In genomic region chr17:34589206-34589605, GRCm38 (mm10) we compare ENCODE assay signal across 8 mouse cellular contexts. TPM values are rescaled to one million over a fixed set of nuclear protein-coding genes. Genes with fewer than 3 reads are reported as not detected.
DNase-seq lines count a peak whose midpoint lies in the region; ATAC-seq and TF ChIP-seq lines count a peak whose summit lies in the region.

No protein-coding gene starts in this region.

- TF ChIP-seq EP300 in liver, postnatal 0 days (IDR thresholded peaks at IDR 0.05; ENCODE audit: low read depth): no peak

- no peak for ATAC-seq in lung, embryonic 16.5 days (ENCODE audit: low read depth)
- no peak for ATAC-seq in embryonic facial prominence, embryonic 12.5 days (ENCODE audit: insufficient number of reproducible peaks, insufficient read depth, low FRiP score, low TSS enrichment)
- no peak for ATAC-seq in liver, postnatal 0 days

- peak overlapping the region; percentile 50 for H3K9ac ChIP-seq in lung, embryonic 16.5 days (ENCODE audit: low read length)
- H3K9ac ChIP-seq in embryonic facial prominence, embryonic 12.5 days: no peak overlapping the region
- peak overlapping the region; percentile 88; the same call in 1 of the 2 replicates for H3K9ac ChIP-seq in liver, postnatal 0 days (replicated peaks)

- intact Hi-C loops in gastrocnemius, adult 2 months (cut with DNase I): no loop called here
- intact Hi-C loops in gastrocnemius, postnatal 14 days (cut with DNase I; ENCODE audit: low total_unique reads): no loop called here

- H3K27ac ChIP-seq in gastrocnemius, adult 2 months: peak overlapping the region; percentile 97
- H3K27ac ChIP-seq in lung, embryonic 16.5 days (ENCODE audit: low read length): peak overlapping the region; percentile 79
- H3K27ac ChIP-seq in embryonic facial prominence, embryonic 12.5 days: peak overlapping the region; percentile 52
- peak overlapping the region; percentile 84 for H3K27ac ChIP-seq in liver, postnatal 0 days (ENCODE audit: low read depth)

- DNase-seq in gastrocnemius, adult 2 months: peak; percentile 17
- DNase-seq in gastrocnemius, postnatal 14 days: no peak
- no peak for DNase-seq in lung, postnatal 10 days
- DNase-seq in liver, postnatal 0 days: no peak
- DNase-seq in adrenal gland, postnatal 14 days: no peak
- DNase-seq in gastrocnemius, adult 8-10 months (ENCODE audit: low spot score in 2 of 2): no peak

- peaks cover 2% of the 10 kb centered on the region; the same call in 1 of the 2 replicates for H3K36me3 ChIP-seq in lung, embryonic 16.5 days (ENCODE audit: control insufficient read depth, insufficient read depth, low read length)
- peaks cover 3% of the 10 kb centered on the region for H3K36me3 ChIP-seq in embryonic facial prominence, embryonic 12.5 days
- H3K36me3 ChIP-seq in liver, postnatal 0 days (replicated peaks; ENCODE audit: insufficient read depth, low read length): peaks cover 2% of the 10 kb centered on the region; the same call in 1 of the 2 replicates

- peak overlapping the region; percentile 53 for H3K4me2 ChIP-seq in lung, embryonic 16.5 days (ENCODE audit: low read depth, low read length)
- 0 out of 2 replicates have a peak overlapping the region, but pooled peaks have one; percentile 20 for H3K4me2 ChIP-seq in embryonic facial prominence, embryonic 12.5 days (replicated peaks)
- H3K4me2 ChIP-seq in liver, postnatal 0 days (ENCODE audit: low read depth, low read length): peak overlapping the region; percentile 99

- no peaks in the 10 kb centered on the region for H3K27me3 ChIP-seq in lung, embryonic 16.5 days (ENCODE audit: control insufficient read depth, insufficient read depth, low read depth, low read length)
- H3K27me3 ChIP-seq in embryonic facial prominence, embryonic 12.5 days: no peaks in the 10 kb centered on the region
- H3K27me3 ChIP-seq in liver, postnatal 0 days (ENCODE audit: insufficient read depth, low read length): no peaks in the 10 kb centered on the region

- H3K9me3 ChIP-seq in lung, embryonic 16.5 days (ENCODE audit: control insufficient read depth, low read length): no peaks in the 10 kb centered on the region
- H3K9me3 ChIP-seq in embryonic facial prominence, embryonic 12.5 days: no peaks in the 10 kb centered on the region
- no peaks in the 10 kb centered on the region for H3K9me3 ChIP-seq in liver, postnatal 0 days (ENCODE audit: low read length)

- TF ChIP-seq CTCF in gastrocnemius, adult 2 months (IDR thresholded peaks at IDR 0.05): no peak
- TF ChIP-seq CTCF in liver, postnatal 0 days (IDR thresholded peaks at IDR 0.05; ENCODE audit: low read depth): no peak

- H3K4me1 ChIP-seq in lung, embryonic 16.5 days (replicated peaks; ENCODE audit: control insufficient read depth, insufficient read depth, low read length): peaks cover 50% of the 10 kb centered on the region
- peaks cover 56% of the 10 kb centered on the region for H3K4me1 ChIP-seq in embryonic facial prominence, embryonic 12.5 days
- H3K4me1 ChIP-seq in liver, postnatal 0 days (ENCODE audit: insufficient read depth): peaks cover 67% of the 10 kb centered on the region

- peak overlapping the region; percentile 88 for H3K4me3 ChIP-seq in gastrocnemius, adult 2 months
- H3K4me3 ChIP-seq in lung, embryonic 16.5 days (ENCODE audit: low read length): peak overlapping the region; percentile 23
- no peak overlapping the region for H3K4me3 ChIP-seq in embryonic facial prominence, embryonic 12.5 days
- peak overlapping the region; percentile 69 for H3K4me3 ChIP-seq in liver, postnatal 0 days (ENCODE audit: low read depth, low read length)

- 31% methylated on average over 7 of the region's 7 CpGs for WGBS in lung, embryonic 16.5 days
- 34% methylated on average over 7 of the region's 7 CpGs for WGBS in embryonic facial prominence, embryonic 12.5 days
- 32% methylated on average over 7 of the region's 7 CpGs for WGBS in liver, postnatal 0 days (ENCODE audit: insufficient replicate concordance)

RNA-seq across cellular contexts. Expression of gene Gpsm3, which starts 0.4 kb away (rescaled TPM):
- total RNA-seq in gastrocnemius, adult 2 months (2021): 1 to 10 TPM; 1.8 to 2.4 TPM
- 1 to 10 TPM; 3.1 to 3.6 TPM for total RNA-seq in gastrocnemius, postnatal 14 days (2021)
- polyA plus RNA-seq in lung, embryonic 16.5 days (2015; fragmentation: Nextera tagmentation; extraction: Ambion mirVana): 15.4 and 18.3 TPM in 2 replicates
- 3.5 and 6.3 TPM in 2 replicates for polyA plus RNA-seq in embryonic facial prominence, embryonic 12.5 days (2016; fragmentation: Nextera tagmentation; extraction: Ambion mirVana)
- 19.6 and 24.7 TPM in 2 replicates for polyA plus RNA-seq in liver, postnatal 0 days (2015; fragmentation: Nextera tagmentation; extraction: Ambion mirVana)
- 6.3 and 16.3 TPM in 2 replicates for total RNA-seq in adrenal gland, postnatal 14 days (2021)
- total RNA-seq in gastrocnemius, adult 8-10 months (2022): 1 to 10 TPM in 1 of 4 experiments, under 1 TPM in 3; 0.53 to 1.8 (median 0.77) TPM

RNA-seq across cellular contexts. Expression of gene Pbx2, which starts 1.9 kb away (rescaled TPM):
- 10 to 100 TPM; 14.0 to 14.6 TPM for total RNA-seq in gastrocnemius, adult 2 months (2021)
- 10 to 100 TPM; 17.3 to 17.9 TPM for total RNA-seq in gastrocnemius, postnatal 14 days (2021)
- 8.5 and 11.4 TPM in 2 replicates for polyA plus RNA-seq in lung, embryonic 16.5 days (2015; fragmentation: Nextera tagmentation; extraction: Ambion mirVana)
- 25.1 and 28.0 TPM in 2 replicates for polyA plus RNA-seq in embryonic facial prominence, embryonic 12.5 days (2016; fragmentation: Nextera tagmentation; extraction: Ambion mirVana)
- polyA plus RNA-seq in liver, postnatal 0 days (2015; fragmentation: Nextera tagmentation; extraction: Ambion mirVana): 3.6 and 4.9 TPM in 2 replicates
- total RNA-seq in adrenal gland, postnatal 14 days (2021): 37.2 and 42.2 TPM in 2 replicates
- 10 to 100 TPM in 3 of 4 experiments, 1 to 10 TPM in 1; 9.1 to 15.4 (median 13.8) TPM for total RNA-seq in gastrocnemius, adult 8-10 months (2022)

RNA-seq across cellular contexts. Expression of gene Ager, which starts 8.5 kb away (rescaled TPM):
- under 1 TPM in 1 of 2 experiments, not detected in 1; 0.31 TPM for total RNA-seq in gastrocnemius, adult 2 months (2021)
- under 1 TPM; 0.44 to 0.55 TPM for total RNA-seq in gastrocnemius, postnatal 14 days (2021)
- 379 and 478 TPM in 2 replicates for polyA plus RNA-seq in lung, embryonic 16.5 days (2015; fragmentation: Nextera tagmentation; extraction: Ambion mirVana)
- 3.1 and 3.5 TPM in 2 replicates for polyA plus RNA-seq in embryonic facial prominence, embryonic 12.5 days (2016; fragmentation: Nextera tagmentation; extraction: Ambion mirVana)
- 1.4 and 1.9 TPM in 2 replicates for polyA plus RNA-seq in liver, postnatal 0 days (2015; fragmentation: Nextera tagmentation; extraction: Ambion mirVana)
- 1.7 and 2.4 TPM in 2 replicates for total RNA-seq in adrenal gland, postnatal 14 days (2021)
- total RNA-seq in gastrocnemius, adult 8-10 months (2022): under 1 TPM in 1 of 4 experiments, not detected in 3; 0.19 TPM

RNA-seq across cellular contexts. Expression of gene Rnf5, which starts 14.3 kb away (rescaled TPM):
- 10 to 100 TPM; 16.8 to 24.0 TPM for total RNA-seq in gastrocnemius, adult 2 months (2021)
- total RNA-seq in gastrocnemius, postnatal 14 days (2021): 10 to 100 TPM; 17.1 to 18.6 TPM
- 128 and 129 TPM in 2 replicates for polyA plus RNA-seq in lung, embryonic 16.5 days (2015; fragmentation: Nextera tagmentation; extraction: Ambion mirVana)
- polyA plus RNA-seq in embryonic facial prominence, embryonic 12.5 days (2016; fragmentation: Nextera tagmentation; extraction: Ambion mirVana): 139 TPM in 2 replicates
- 78.4 and 80.0 TPM in 2 replicates for polyA plus RNA-seq in liver, postnatal 0 days (2015; fragmentation: Nextera tagmentation; extraction: Ambion mirVana)
- total RNA-seq in adrenal gland, postnatal 14 days (2021): 72.5 and 76.9 TPM in 2 replicates
- 10 to 100 TPM; 20.2 to 23.9 (median 22.7) TPM for total RNA-seq in gastrocnemius, adult 8-10 months (2022)

RNA-seq across cellular contexts. Expression of gene Agpat1, which starts 14.9 kb away (rescaled TPM):
- 10 to 100 TPM; 75.6 to 75.7 TPM for total RNA-seq in gastrocnemius, adult 2 months (2021)
- total RNA-seq in gastrocnemius, postnatal 14 days (2021): 10 to 100 TPM; 38.8 to 39.1 TPM
- 52.1 and 56.0 TPM in 2 replicates for polyA plus RNA-seq in lung, embryonic 16.5 days (2015; fragmentation: Nextera tagmentation; extraction: Ambion mirVana)
- 54.8 and 62.8 TPM in 2 replicates for polyA plus RNA-seq in embryonic facial prominence, embryonic 12.5 days (2016; fragmentation: Nextera tagmentation; extraction: Ambion mirVana)
- polyA plus RNA-seq in liver, postnatal 0 days (2015; fragmentation: Nextera tagmentation; extraction: Ambion mirVana): 9.9 and 11.1 TPM in 2 replicates
- 101 and 103 TPM in 2 replicates for total RNA-seq in adrenal gland, postnatal 14 days (2021)
- total RNA-seq in gastrocnemius, adult 8-10 months (2022): 100 to 1,000 TPM in 2 of 4 experiments, 10 to 100 TPM in 2; 89.5 to 104 (median 97.0) TPM

Comparison
In these comparisons a context has a peak if more than half of its experiments do, and no peak if none do; other contexts are left out.
1. H3K4me2 ChIP-seq: peak in every context shown above with its lines; median percentile 99 in liver, postnatal 0 days; 53 in lung, embryonic 16.5 days; 20 in embryonic facial prominence, embryonic 12.5 days.